Mouse (Mus musculus) G1E (cell line): Measurements from ENCODE around the gene Plek. TPM values are rescaled to one million over a fixed set of nuclear protein-coding genes. Genes with fewer than 3 reads are reported as not detected.
A peak's percentile ranks its signal among the peaks of the same experiment; 100 is the strongest.

Source experiments
- ATAC-seq: 2 replicates; pipeline ENCODE4 v1.8.0; 2016; ENCODE audit warnings: mild to moderate bottlenecking; ENCODE audit not compliant: insufficient number of reproducible peaks, poor library complexity, low FRiP score, severe bottlenecking; ENCODE audit errors: extremely low read depth
- DNase-seq: peaks from one replicate; pipeline ENCODE4 v3.0.0; 2012; ENCODE audit warnings: low spot score
- H3K27me3 ChIP-seq: 2 replicates; pipeline ENCODE4 v1.6.1; 2012; ENCODE audit warnings: mild to moderate bottlenecking, low read length, inconsistent platforms; ENCODE audit not compliant: insufficient read depth
- H3K36me3 ChIP-seq: replicated peaks from 2 replicates; pipeline ENCODE3; 2012; ENCODE audit warnings: mild to moderate bottlenecking, inconsistent platforms
- H3K4me1 ChIP-seq: 2 replicates; pipeline ENCODE4 v1.6.1; 2012; ENCODE audit warnings: low read depth, low read length, inconsistent platforms, mixed read lengths; ENCODE audit not compliant: insufficient read depth
- H3K4me3 ChIP-seq: 2 replicates; pipeline ENCODE4 v1.5.1; 2012; ENCODE audit warnings: low read depth, mild to moderate bottlenecking, inconsistent platforms, low read length, moderate library complexity, mixed read lengths
- H3K9me3 ChIP-seq: replicated peaks from 2 replicates; pipeline ENCODE4 v1.6.1; 2012; ENCODE audit warnings: inconsistent platforms
- CTCF ChIP-seq: IDR thresholded peaks from 2 replicates; pipeline ENCODE4 v1.5.1; 2012; ENCODE audit warnings: low read depth, low read length, inconsistent platforms, mixed read lengths
- GATA1 ChIP-seq: IDR thresholded peaks from 2 replicates; pipeline ENCODE4 v1.6.1; 2012; ENCODE audit warnings: borderline replicate concordance, low read length, inconsistent platforms, mixed read lengths
- GATA2 ChIP-seq: IDR thresholded peaks from 2 replicates; pipeline ENCODE4 v1.6.1; 2012; ENCODE audit warnings: low read depth, low read length, inconsistent platforms, borderline replicate concordance
- POLR2AphosphoS5 ChIP-seq: IDR thresholded peaks from 2 replicates; pipeline ENCODE4 v1.6.1; 2012; ENCODE audit warnings: low read depth, low read length, inconsistent platforms; ENCODE audit not compliant: insufficient replicate concordance
- TAL1 ChIP-seq: conservative IDR thresholded peaks from 2 replicates; pipeline ENCODE4 v1.6.1; 2012; ENCODE audit warnings: low read depth, low read length, inconsistent platforms, mixed read lengths
- polyA plus RNA-seq: library from polyadenylated mRNA; stranded (reverse); fragments of >175 nt; gene quantifications from 2 replicates; pipeline ENCODE4 v1.2.3, GENCODE M21; 2012
- total RNA-seq, 2 experiments: library from RNA; stranded (forward) in 1 of 2; stranded (reverse) in 1 of 2; fragments of 200-1000 nt in 1 of 2; fragments of >200 nt in 1 of 2; fragmentation: Nextera tagmentation in 1 of 2; gene quantifications; 2 replicates each; pipeline ENCODE4 v1.2.3; 2014 to 2017

Plek gene
- total and polyA plus RNA-seq, 3 experiments, result 2.9 to 312 (median 120) TPM

- TF ChIP-seq GATA2, result no peak
- no peak for TF ChIP-seq POLR2AphosphoS5
- no peaks in the 10 kb centered on the region for H3K9me3 ChIP-seq
- H3K36me3 ChIP-seq, result no peaks in the 10 kb centered on the region
- no peak for DNase-seq
- H3K4me3 ChIP-seq, result no peak overlapping the region
- no peaks in the 10 kb centered on the region for H3K4me1 ChIP-seq
- no peak for ATAC-seq
- peaks cover 8% of the 10 kb centered on the region; the same call in 1 of the 2 replicates for H3K27me3 ChIP-seq
Measured at GRCm38 (mm10) chr11:17052476-17053049, 382 bp upstream of the Plek start.

GRCm38 (mm10) chr11:17045806-17046205, 6.4 kb downstream of the Plek start:
- H3K4me3 ChIP-seq, result no peak overlapping the region
- no peaks in the 10 kb centered on the region for H3K36me3 ChIP-seq
- no peaks in the 10 kb centered on the region; the same call in 1 of the 2 replicates for H3K27me3 ChIP-seq
- TF ChIP-seq TAL1 (no peak), POLR2AphosphoS5 (no peak), GATA1 (no peak), CTCF (no peak), GATA2 (no peak)
- no peaks in the 10 kb centered on the region for H3K4me1 ChIP-seq
- ATAC-seq, result no peak
- H3K9me3 ChIP-seq, result no peaks in the 10 kb centered on the region
- DNase-seq, result no peak

- TF ChIP-seq CTCF (no peak), POLR2AphosphoS5 (no peak), GATA2 (no peak), GATA1 (no peak), TAL1 (no peak)
- ATAC-seq, result no peak
- no peak for DNase-seq
- Histone ChIP-seq H3K4me3 (no peak overlapping the region), H3K36me3 (no peaks in the 10 kb centered on the region), H3K9me3 (no peaks in the 10 kb centered on the region), H3K4me1 (no peaks in the 10 kb centered on the region), H3K27me3 (peaks cover 50% of the 10 kb centered on the region)
Measured at GRCm38 (mm10) chr11:17023984-17024383, 28.2 kb downstream of the Plek start.

- no peaks in the 10 kb centered on the region for H3K36me3 ChIP-seq
- H3K4me3 ChIP-seq, result no peak overlapping the region
- peaks cover 48% of the 10 kb centered on the region for H3K27me3 ChIP-seq
- TF ChIP-seq GATA1 (no peak), GATA2 (no peak), CTCF (no peak), TAL1 (no peak), POLR2AphosphoS5 (no peak)
- ATAC-seq, result no peak
- H3K9me3 ChIP-seq, result no peaks in the 10 kb centered on the region; the same call in 1 of the 2 replicates
- H3K4me1 ChIP-seq, result no peaks in the 10 kb centered on the region
- no peak for DNase-seq
Measured at GRCm38 (mm10) chr11:17023206-17023605, 29.0 kb downstream of the Plek start.

GRCm38 (mm10) chr11:17019328-17019727, 32.9 kb downstream of the Plek start:
- TF ChIP-seq GATA1 (no peak), CTCF (0 out of 2 replicates have a peak, but pooled peaks have one; percentile 7)
- Histone ChIP-seq H3K4me3 (no peak overlapping the region), H3K9me3 (no peaks in the 10 kb centered on the region; the same call in 1 of the 2 replicates), H3K36me3 (no peaks in the 10 kb centered on the region), H3K27me3 (peaks cover 40% of the 10 kb centered on the region), H3K4me1 (0 out of 2 replicates have a peak, but pooled peaks cover 2% of the 10 kb centered on the region)
- ATAC-seq (no peak), DNase-seq (no peak)

- H3K9me3 ChIP-seq, result no peaks in the 10 kb centered on the region
- TF ChIP-seq GATA2 (no peak), TAL1 (no peak), GATA1 (no peak), POLR2AphosphoS5 (no peak), CTCF (no peak)
- H3K4me3 ChIP-seq, result no peak overlapping the region
- H3K4me1 ChIP-seq, result peaks cover 9% of the 10 kb centered on the region
- DNase-seq, result no peak
- 0 out of 2 replicates have a peak, but pooled peaks cover 4% of the 10 kb centered on the region for H3K27me3 ChIP-seq
- ATAC-seq, result no peak
- no peaks in the 10 kb centered on the region for H3K36me3 ChIP-seq
Measured at GRCm38 (mm10) chr11:17012948-17013347, 39.2 kb downstream of the Plek start.

- H3K9me3 ChIP-seq, result no peaks in the 10 kb centered on the region
- no peaks in the 10 kb centered on the region for H3K27me3 ChIP-seq
- TF ChIP-seq GATA1, result no peak
- TF ChIP-seq GATA2, result no peak
- TF ChIP-seq POLR2AphosphoS5, result no peak
- TF ChIP-seq TAL1, result no peak
- no peak for TF ChIP-seq CTCF
- H3K4me3 ChIP-seq, result peak overlapping the region; percentile 69
- H3K4me1 ChIP-seq, result peaks cover 45% of the 10 kb centered on the region
- peaks cover 2% of the 10 kb centered on the region for H3K36me3 ChIP-seq
- ATAC-seq, result peak; percentile 52
- DNase-seq, result peak; percentile 51
Measured at GRCm38 (mm10) chr11:17008498-17008941, 43.7 kb downstream of the Plek start.
